Mouse (Mus musculus) heart, postnatal 0 days (tissue): ENCODE data around the gene Akap2. TPM values are rescaled to one million over a fixed set of nuclear protein-coding genes. Genes with fewer than 3 reads are reported as not detected.

Source experiments
- ATAC-seq: fragments of 200-750 bp; cut with Nextera tagmentation; 2 replicates; pipeline ENCODE4 v1.8.0; 2017; ENCODE audit warnings: low read depth, moderate number of reproducible peaks, moderate library complexity; ENCODE audit not compliant: insufficient read depth
- DNase-seq: peaks from one replicate; pipeline ENCODE4 v3.0.0-alpha.2; 2016; ENCODE audit warnings: low spot score
- H3K27ac ChIP-seq: fragments of 300-500 bp; sonication (generic); 2 replicates; pipeline ENCODE4 v1.5.1; 2014; ENCODE audit warnings: low read depth, mild to moderate bottlenecking
- H3K27me3 ChIP-seq: fragments of 300-500 bp; sonication (generic); 2 replicates; pipeline ENCODE4 v1.6.1; 2014; ENCODE audit warnings: low read length, mixed read lengths; ENCODE audit not compliant: control insufficient read depth, insufficient read depth
- H3K36me3 ChIP-seq: fragments of 300-500 bp; sonication (generic); replicated peaks from 2 replicates; pipeline ENCODE4 v1.6.1; 2014; ENCODE audit warnings: low read length, mixed read lengths; ENCODE audit not compliant: control insufficient read depth, insufficient read depth
- H3K4me1 ChIP-seq: fragments of 300-500 bp; sonication (generic); 2 replicates; pipeline ENCODE4 v1.6.1; 2014; ENCODE audit warnings: antibody characterized with exemption; ENCODE audit not compliant: control insufficient read depth, insufficient read depth
- H3K4me2 ChIP-seq: fragments of 300-500 bp; sonication (generic); 2 replicates; pipeline ENCODE4 v1.6.1; 2014; ENCODE audit warnings: low read depth, mild to moderate bottlenecking, low read length, moderate library complexity
- H3K4me3 ChIP-seq: fragments of 300-500 bp; sonication (generic); 2 replicates; pipeline ENCODE4 v1.5.1; 2014; ENCODE audit warnings: low read depth, low read length
- H3K9ac ChIP-seq: fragments of 300-500 bp; sonication (generic); replicated peaks from 2 replicates; pipeline ENCODE4 v1.6.1; 2014; ENCODE audit warnings: low read depth, low read length, mixed read lengths
- H3K9me3 ChIP-seq: fragments of 300-500 bp; sonication (generic); replicated peaks from 2 replicates; pipeline ENCODE4 v1.6.1; 2016; ENCODE audit warnings: low read length; ENCODE audit not compliant: control insufficient read depth
- CTCF ChIP-seq: IDR thresholded peaks from 2 replicates; pipeline ENCODE4 v1.5.1; 2016; ENCODE audit warnings: antibody characterized with exemption, control low read depth, low read depth
- EP300 ChIP-seq: IDR thresholded peaks from 2 replicates; pipeline ENCODE4 v1.6.1; 2016; ENCODE audit warnings: antibody characterized with exemption, low read depth
- WGBS: fragments of 180-500 bp; shearing (Covaris S2); extraction: QIAGEN DNeasy Blood & Tissue Kit; methylation state at CpG from one replicate; pipeline ENCODE4 v1.1.7; 2014; 5-methylcytosine and 5-hydroxymethylcytosine counted together
- polyA plus RNA-seq: library from polyadenylated mRNA; unstranded; fragments of >200 nt; fragmentation: Nextera tagmentation; extraction: Ambion mirVana; gene quantifications from 2 replicates; pipeline ENCODE4 v1.2.1, GENCODE M21; 2015
- total RNA-seq: library from RNA; depleted of rRNA; stranded (reverse); fragments of >200 nt; gene quantifications from 2 replicates; pipeline ENCODE4 v1.2.3, GENCODE M21; 2014; ENCODE audit warnings: low replicate concordance; rRNA removed

Gene Akap2
- total and polyA plus RNA-seq, 2 experiments from 2014 or later = 37.7 to 64.1 TPM

DNA sequence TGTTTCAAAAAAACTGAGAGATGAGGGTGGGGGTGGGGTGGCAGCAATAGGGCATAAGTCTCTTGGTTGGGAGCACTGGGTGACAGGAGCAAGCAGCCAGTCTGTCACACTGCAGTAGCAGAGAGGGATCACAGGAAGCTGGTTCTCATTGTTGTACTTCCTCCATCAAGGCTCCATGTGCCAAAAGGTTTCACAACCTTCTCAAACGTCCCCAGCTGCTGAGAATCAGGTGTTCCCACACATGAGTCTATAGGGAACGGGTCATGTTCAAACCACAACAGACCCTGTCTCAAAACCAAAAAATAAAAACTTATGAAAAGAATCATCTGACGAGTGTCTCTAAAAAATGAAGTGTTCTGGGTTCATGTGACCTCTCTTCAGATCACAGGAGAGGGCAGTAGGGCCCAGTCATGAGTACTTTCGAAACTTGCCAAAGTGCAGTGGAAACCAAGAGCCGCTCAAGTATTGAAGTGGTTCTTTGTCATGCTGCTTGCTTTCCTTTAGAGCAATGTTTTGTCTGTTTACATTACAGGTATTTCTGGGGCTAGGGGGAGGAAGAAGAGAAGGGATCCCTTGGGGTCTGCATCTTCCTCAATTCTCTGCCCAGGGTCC is 213.2 kb downstream of the Akap2 start:
- ATAC-seq = no peak

DNA sequence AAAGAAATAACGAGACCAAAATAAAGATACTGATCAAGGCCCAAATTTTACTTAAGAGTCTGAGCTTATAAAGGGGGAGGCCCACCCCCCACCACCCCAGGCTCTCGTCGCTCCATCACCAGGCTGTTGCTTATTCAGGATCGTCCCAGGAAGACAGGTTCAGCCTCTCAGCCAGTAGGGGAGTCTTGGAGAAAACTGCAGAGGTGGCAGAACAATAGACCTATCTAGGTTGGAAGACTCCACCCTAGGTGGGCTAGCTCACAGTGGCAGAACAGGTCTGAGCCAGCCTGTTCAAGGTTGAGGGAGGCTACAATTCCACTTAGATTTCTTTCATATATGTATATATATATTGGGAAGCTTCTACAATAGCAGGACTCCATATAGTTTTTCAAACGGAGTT is 216.7 kb downstream of the Akap2 start:
- DNase-seq = no peak
- Histone ChIP-seq H3K27ac (no peak overlapping the region), H3K9ac (no peak overlapping the region), H3K4me2 (no peak overlapping the region), H3K4me3 (no peak overlapping the region), H3K4me1 (no peaks in the 10 kb centered on the region), H3K27me3 (no peaks in the 10 kb centered on the region), H3K36me3 (no peaks in the 10 kb centered on the region), H3K9me3 (no peaks in the 10 kb centered on the region)
- no peak for ATAC-seq
- no peak for TF ChIP-seq EP300
- WGBS = 67% methylated on average over 5 of the region's 5 CpGs

More for the DNA sequence above, 213.2 kb downstream of the Akap2 start:
- Histone ChIP-seq H3K4me3 (no peak overlapping the region), H3K4me2 (no peak overlapping the region), H3K9me3 (no peaks in the 10 kb centered on the region), H3K27me3 (no peaks in the 10 kb centered on the region), H3K36me3 (no peaks in the 10 kb centered on the region), H3K9ac (no peak overlapping the region), H3K27ac (no peak overlapping the region), H3K4me1 (no peaks in the 10 kb centered on the region)
- WGBS = 63% methylated on average over 5 of the region's 5 CpGs
- no peak for DNase-seq
- TF ChIP-seq CTCF (no peak), EP300 (no peak)

DNA sequence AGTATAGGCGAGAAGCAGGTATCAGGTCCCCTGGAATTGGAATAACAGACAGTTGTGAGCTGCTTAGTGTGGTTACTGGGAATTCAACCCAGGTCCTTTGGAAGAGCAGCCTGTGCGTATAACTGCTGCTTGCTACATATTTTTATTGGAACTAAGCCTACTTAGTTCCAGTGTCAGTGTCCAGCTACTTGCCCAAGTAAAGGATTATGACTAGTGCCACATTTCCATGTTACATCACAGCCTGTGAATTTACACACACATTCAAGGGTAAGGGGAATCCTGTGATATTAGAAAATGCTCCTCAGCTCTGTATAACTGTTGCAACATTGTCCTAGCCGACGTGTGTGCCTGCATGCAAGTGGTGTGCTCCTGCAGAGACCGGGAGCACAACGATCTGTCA is 219.8 kb downstream of the Akap2 start:
- no peaks in the 10 kb centered on the region for H3K27me3 ChIP-seq
- ATAC-seq (no peak), DNase-seq (no peak)
- H3K27ac ChIP-seq = no peak overlapping the region
- no peak overlapping the region for H3K4me3 ChIP-seq
- H3K4me1 ChIP-seq = no peaks in the 10 kb centered on the region
- no peak overlapping the region for H3K4me2 ChIP-seq
- no peaks in the 10 kb centered on the region for H3K36me3 ChIP-seq
- H3K9me3 ChIP-seq = no peaks in the 10 kb centered on the region
- no peak overlapping the region for H3K9ac ChIP-seq
- TF ChIP-seq CTCF = no peak
- WGBS = 74% methylated on average over 6 of the region's 6 CpGs

DNA sequence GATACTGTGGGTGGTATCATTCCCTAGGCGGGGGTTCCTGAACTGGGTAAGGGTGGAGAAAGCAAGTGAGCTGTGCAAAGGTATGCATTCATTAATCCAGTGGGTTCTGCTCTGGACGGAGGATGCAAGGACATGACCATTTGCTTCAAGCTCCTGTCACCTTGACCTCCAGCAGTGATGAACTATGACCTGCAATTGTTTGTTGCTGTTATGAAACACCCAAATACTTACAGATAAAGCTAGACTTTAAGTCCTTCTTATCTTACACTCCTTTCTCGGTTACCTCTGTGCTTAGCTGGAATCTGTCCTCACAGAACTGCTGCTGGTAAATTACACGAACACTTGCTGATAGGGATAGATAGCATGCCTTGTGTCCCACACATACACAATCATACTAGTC is 223.2 kb downstream of the Akap2 start:
- Histone ChIP-seq H3K4me3 (no peak overlapping the region), H3K4me1 (no peaks in the 10 kb centered on the region), H3K4me2 (no peak overlapping the region), H3K27me3 (no peaks in the 10 kb centered on the region), H3K36me3 (peaks cover 23% of the 10 kb centered on the region), H3K9ac (no peak overlapping the region), H3K9me3 (no peaks in the 10 kb centered on the region), H3K27ac (no peak overlapping the region)
- TF ChIP-seq EP300 = no peak
- no peak for TF ChIP-seq CTCF
- ATAC-seq = no peak
- no peak for DNase-seq
- WGBS = 57% methylated on average over 4 of the region's 4 CpGs

DNA sequence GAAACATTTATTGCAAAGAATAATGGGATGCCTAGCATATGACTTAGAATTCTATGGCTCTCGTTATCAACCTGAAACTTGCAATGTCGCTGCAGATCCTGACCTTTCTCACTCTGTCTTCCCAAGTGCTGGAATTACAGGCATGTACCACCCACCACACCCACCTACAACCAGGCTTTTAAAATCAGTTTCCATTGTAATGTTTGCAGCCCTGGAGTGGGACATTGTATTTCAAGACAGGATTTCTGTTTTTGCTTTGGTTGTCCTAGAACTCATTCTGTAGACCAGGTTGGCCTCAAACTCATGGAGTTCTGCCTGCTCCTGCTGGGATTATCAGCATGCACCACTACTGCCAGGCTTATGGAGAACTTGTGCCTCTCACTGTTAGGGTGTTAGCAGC is 225.4 kb downstream of the Akap2 start:
- no peak for TF ChIP-seq CTCF
- TF ChIP-seq EP300 = no peak
- DNase-seq = no peak
- Histone ChIP-seq H3K4me3 (no peak overlapping the region), H3K27me3 (no peaks in the 10 kb centered on the region), H3K9me3 (no peaks in the 10 kb centered on the region), H3K4me2 (no peak overlapping the region), H3K27ac (no peak overlapping the region), H3K9ac (no peak overlapping the region), H3K36me3 (peaks cover 42% of the 10 kb centered on the region), H3K4me1 (no peaks in the 10 kb centered on the region)
- 70% methylated on average over 2 of the region's 2 CpGs for WGBS
- no peak for ATAC-seq

Other genes with a start within 250 kb of the Akap2 start
- gene Pakap, start 149.5 kb upstream of the Akap2 start, total RNA-seq = 21.1 and 26.8 TPM in 2 replicates
- 33.8 and 43.7 TPM in 2 replicates for gene Pakap, start 149.5 kb upstream of the Akap2 start, polyA plus RNA-seq
- not detected in 2 replicates for gene D630039A03Rik, start 198.6 kb downstream of the Akap2 start, total RNA-seq
- 0.08 and 0.10 TPM in 2 replicates for gene D630039A03Rik, start 198.6 kb downstream of the Akap2 start, polyA plus RNA-seq
- 85.8 and 104 TPM in 2 replicates for gene Txn1, start 238.8 kb downstream of the Akap2 start, total RNA-seq
- 243 and 248 TPM in 2 replicates for gene Txn1, start 238.8 kb downstream of the Akap2 start, polyA plus RNA-seq